Mouse (Mus musculus) kidney, postnatal 36 days (tissue): ENCODE measurements at regions not wholly inside any gene's neighbourhood (a gene's known extent, or its start where the extent isn't known, plus 50 kb on each side); places are given as distances from the start of the nearest gene placed in this dataset.

Experiments used
- DNase-seq, 2 experiments: peaks; one replicate each; pipeline ENCODE4 v3.0.0; 2021 to 2022; ENCODE audit warnings: mixed read lengths in 2 of 2

DNA sequence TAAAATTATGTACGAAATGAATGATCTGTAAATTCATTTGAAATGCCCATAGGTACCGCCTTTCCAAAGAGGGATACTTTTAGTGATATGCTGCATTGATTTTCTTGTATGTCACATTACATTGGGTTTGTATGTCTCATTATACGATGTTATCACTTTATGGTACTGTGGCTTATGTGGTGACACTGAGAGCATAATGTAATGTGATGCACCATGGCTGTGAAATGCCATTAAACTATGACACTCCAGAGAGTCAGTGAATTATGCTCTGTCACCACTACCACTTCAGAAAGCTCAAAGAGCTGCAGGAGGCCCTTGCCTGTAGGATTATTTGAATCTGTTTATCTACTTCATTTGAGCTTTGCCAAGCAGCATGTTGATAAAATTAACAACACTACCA, 695.4 kb upstream of the Slc10a2 start:
- DNase-seq = no peak

DNA sequence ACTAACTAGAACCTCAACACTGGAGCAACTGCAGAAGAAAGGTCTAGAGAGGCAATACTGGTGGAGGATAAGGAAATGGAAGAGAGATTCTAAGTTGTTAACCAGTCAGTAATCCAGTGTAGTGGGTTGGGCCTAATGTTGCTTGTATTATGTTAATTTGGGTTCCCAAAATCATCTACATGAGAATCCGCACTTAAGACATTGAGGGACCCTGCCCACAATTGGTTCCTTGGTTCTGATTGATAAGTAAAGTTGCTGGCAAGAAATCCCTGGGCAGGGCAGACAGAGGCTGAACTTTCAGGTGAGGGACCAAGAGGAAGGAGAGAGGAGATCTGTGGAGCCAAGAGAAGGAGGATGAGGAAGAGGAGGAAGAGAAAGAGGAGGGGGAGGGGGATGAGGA, 651.2 kb upstream of the Slc10a2 start:
- DNase-seq = no peak

DNA sequence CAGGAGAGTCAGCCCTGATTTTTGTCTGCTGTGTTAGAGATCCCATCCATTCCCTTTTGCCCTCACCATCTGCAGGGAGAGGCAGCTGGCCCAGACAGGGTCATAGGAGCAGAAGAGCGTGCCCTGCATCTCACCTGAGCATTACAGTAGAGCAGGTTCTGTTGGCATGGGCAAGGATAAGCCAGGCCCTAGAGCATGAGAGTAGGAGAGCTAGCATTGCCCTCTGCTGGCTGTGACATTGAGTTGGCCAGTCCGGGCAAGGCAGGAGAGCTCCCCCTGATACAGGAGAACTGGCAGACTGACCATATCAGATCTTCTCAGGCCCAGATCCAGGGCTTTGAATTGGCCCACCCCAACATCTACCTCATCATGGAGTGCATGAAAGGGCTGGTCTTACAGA, 634.4 kb upstream of the Slc10a2 start:
- peak in 1 of 2 experiments; percentile 8 for DNase-seq

DNA sequence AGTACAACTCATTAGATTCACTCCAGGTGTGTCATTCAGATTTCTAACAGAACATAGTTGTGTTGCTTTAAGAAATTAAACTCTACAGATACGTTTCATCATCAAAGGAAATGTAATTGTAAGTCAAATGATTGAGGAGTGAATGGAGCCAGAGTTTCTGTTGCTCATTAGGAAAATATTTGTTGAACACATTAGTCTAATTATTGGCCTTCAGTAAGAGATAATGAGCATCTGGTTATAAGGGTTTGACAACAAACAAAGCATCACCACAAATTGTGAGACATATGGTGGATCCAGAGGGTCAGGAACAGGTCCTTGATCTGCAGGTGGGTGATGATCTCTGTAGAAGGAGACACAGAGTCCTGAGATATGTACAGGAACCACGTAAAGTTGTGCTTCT, 622.3 kb upstream of the Slc10a2 start:
- DNase-seq = no peak

DNA sequence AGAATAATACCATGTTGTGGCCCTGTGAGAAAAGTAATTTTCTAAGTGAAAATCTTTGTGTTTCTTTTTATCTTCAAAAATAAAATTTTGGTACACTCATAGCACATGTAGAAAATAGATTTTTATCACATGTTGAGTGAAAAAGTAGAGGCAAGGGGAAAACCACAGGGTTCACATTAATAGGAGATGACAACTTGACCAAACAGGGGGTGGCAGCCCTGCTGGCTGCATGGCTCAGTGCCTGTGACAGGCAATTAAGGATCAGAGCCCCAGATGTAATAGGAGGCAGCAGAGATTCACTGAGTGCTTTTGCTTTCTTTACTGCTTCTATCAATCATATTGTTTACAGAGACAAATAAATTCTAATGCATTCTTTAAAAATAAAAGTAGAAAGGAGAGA, 582.8 kb upstream of the Slc10a2 start:
- no peak for DNase-seq

DNA sequence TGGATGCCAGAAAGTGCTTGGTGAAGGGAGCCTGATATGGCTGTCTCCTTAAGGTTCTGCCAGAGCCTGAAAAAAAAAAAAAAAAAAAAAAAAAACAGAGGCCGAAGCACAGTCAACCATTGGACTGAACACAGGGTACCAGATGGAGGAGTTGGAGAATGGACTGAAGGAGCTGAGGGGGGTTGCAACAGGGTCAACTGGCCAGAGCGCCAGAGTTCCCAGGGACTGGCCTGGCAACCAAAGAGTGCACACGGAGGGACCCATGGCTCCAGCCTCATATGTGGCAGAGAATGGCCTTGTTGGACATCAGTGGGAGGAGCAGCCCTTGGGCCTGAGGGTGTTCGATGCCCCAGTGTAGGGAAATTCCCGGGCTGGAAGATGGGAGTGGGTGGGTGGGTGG, 569.8 kb upstream of the Slc10a2 start:
- DNase-seq = no peak
